Mouse (Mus musculus): Measurements from ENCODE around the gene Gm21762. TPM values are rescaled to one million over a fixed set of nuclear protein-coding genes. Genes with fewer than 3 reads are reported as not detected.
"Not testable (repeated sequence)": the region's sequence is repeated elsewhere in the genome, so short reads cannot be mapped to it uniquely, and the experiment has no call there.

Gene Gm21762
- not detected in 2 replicates for total RNA-seq (2017)

DNA sequence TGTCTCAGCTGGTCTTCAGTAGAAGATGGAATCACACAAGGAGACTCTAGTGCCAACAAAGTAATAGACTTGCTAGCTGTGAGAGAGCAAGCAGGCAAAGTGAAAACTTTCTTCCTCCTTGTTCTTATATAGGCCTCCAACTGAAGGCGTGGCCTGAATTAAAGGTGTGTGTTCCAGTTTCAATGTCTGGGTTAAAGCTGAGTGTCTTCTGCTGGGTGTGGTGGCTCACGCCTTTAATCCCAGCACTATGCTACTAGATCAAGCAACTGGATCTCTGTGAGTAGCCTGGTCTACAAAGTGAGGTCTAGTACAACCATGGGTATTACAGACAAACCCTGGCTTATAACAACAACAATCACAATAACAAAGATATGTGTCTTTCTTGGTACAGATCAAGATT, at the start of gene Gm21762:
Gene Gm21762 (minus strand): TSS at position 101 of the 400 bp plus-strand sequence.
- not testable (repeated sequence) for ATAC-seq (ENCODE audit: extremely low read depth, insufficient number of reproducible peaks, low FRiP score, poor library complexity, severe bottlenecking)

DNA sequence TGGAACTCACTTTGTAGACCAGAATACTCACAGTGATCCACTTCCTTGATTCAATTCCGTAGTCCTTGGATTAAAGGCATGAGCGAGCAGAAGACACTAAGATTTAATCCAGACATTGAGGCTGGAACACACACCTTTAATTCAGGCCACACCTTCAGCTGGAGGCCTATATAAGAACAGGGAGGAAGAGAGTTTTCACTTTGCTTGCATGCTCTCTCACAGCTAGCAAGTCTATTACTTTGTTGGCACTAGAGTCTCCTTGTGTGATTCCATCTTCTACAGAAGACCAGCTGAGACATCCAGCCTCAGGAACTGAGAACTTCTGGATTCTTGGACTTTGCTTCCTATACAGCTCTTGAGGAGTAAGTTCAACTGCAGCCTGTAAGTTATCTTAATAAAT, 47.1 kb upstream of the Gm21762 start, which contains the start of gene AF067061:
Gene AF067061 (plus strand): TSS at position 245 of the 400 bp plus-strand sequence.
- ATAC-seq (ENCODE audit: extremely low read depth, insufficient number of reproducible peaks, low FRiP score, poor library complexity, severe bottlenecking) = not testable (repeated sequence)

DNA sequence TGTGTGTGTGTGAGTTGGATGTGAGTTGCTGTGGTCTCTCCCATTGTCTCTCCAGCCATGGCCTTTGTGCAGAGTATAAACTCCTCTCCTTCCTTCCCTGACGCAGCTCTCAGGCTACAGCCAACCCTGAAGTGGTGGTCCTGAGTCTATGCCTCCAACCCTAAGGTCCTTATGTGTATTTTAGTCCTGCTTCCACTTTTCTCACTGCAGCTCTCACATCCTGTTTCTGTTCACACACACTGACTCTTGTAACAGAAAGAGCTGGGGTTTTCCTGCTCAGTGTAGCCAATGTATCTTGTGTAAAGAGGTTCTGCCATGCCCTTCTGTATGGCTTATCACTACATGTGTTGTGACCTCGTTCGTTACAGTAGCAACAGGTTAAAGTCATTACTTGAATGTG, 44.0 kb upstream of the Gm21762 start:
- ATAC-seq (ENCODE audit: extremely low read depth, insufficient number of reproducible peaks, low FRiP score, poor library complexity, severe bottlenecking) = peak; percentile 51

DNA sequence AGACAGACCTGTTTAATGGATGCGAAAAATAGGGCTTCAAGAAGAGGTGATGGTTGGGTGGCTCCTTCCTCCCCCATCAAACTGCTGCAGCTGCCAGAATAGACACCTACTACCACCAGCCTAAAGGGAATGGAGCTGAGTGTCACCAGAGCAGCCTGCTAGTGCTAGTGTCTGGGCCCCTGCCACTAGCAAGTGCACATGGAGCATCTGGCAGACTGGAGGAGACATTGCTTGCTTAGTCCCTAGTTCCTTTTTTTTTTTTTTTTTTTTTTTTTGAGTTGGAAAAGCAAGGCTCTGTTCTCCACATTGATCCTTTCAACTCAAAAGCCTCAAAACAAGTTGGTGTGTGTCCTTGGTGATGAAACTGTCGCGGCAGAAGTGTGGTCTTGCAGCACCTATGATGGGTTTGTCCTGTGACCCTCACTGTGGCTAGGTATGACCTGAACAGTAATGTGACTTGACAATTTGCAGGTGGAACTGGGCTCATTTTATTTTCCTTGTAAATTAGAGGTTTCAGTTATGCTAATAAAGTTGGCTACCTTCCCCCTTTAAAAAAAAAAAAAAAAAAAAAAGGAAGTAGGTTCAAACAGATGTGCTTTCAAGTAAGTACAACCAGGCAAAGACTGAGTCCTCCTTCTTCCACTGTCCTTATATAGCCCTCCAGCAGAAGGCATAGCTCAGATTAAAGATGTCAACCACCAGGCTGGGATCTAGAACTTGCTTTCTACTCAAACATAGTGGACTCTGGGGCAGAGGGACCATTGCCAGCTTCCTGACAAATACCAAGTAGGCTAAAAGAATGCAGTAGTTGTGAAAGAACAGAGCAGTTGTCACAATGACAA, 43.3 kb upstream of the Gm21762 start:
- ATAC-seq (ENCODE audit: extremely low read depth, insufficient number of reproducible peaks, low FRiP score, poor library complexity, severe bottlenecking) = peak; percentile 53

DNA sequence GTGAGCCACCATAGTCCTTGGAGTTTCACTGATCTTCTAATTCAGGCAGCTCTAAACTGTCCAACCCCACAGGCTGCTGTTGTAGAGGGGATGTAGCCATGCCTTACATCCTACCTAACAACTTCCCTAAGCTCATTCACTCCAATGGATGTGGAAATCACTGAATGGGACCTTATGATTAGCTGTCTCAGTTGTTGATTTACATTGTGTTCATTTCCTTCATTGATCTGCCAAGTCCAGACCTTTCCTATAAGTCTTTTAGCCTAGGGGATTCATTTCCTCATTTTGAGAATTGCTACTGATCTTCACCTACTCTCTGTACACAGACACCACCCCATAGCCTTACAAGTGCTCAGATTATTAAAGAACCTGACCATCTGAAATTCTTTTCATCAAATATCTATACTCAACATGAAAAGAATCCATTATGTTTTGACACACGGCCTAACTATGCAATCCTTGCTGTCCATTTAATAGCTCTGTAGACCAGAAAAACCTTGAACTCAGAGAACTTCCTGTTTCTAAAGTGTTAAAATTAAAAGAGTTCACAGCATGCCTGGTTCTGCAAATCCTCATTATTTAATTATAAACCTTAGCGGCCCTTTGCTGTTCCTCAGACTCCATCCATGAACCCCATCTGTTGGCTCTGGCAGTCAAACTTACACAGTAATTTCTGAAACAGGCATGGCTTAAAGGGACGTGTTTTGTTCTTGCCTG, 35.6 kb upstream of the Gm21762 start:
- not testable (repeated sequence) for ATAC-seq (ENCODE audit: extremely low read depth, insufficient number of reproducible peaks, low FRiP score, poor library complexity, severe bottlenecking)

DNA sequence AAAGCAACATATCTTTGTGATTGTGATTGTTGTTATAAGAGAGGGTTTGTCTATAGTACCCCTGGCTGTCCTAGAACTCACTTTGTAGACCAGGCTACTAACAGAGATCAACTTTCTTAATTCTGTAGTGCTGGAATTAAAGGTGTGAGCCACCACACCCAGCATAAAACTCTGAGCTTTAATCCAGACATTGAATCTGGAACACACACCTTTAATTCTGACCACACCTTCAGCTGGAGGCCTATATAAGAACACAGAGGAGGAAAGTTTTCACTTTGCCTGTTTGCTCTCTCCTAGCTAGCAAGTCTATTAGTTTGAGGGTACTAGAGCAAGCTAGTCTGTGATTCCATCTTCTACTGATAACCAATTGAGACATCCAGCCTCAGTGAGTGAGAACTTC, 23.1 kb upstream of the Gm21762 start, which contains the start of gene Gm21731:
Gene Gm21731 (plus strand): TSS at position 301 of the 400 bp plus-strand sequence.
- ATAC-seq (ENCODE audit: extremely low read depth, insufficient number of reproducible peaks, low FRiP score, poor library complexity, severe bottlenecking) = not testable (repeated sequence)

DNA sequence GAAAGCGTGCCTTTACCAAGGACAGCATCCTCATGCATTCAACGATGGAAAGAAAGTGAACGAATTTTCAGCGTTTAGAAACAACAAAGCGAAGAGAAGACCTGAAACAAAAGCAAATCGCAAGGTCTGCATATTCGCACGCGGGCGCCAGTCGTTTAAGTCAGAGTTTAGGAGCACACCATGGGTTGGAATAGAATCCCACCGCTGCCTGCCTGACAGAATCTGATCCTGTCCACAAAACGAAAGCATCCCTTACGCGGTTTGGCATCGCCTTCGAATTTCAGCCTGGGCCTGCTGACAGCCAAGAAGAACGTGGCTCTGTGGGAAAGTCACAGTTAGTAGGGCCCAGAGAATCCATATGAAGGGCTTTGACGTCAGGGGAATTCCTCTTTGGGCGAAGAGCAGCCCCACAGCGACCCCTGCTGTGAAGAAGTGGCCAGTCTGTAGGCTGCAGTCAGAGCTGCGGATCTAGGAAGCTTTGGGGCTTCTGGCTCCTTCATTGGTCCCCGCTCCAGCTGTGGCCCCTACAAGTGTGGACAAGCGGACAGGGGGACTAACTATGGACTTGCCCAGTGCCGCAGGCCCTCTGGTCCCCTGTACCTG, 16.8 kb upstream of the Gm21762 start:
- peak; percentile 39; the same call in 1 of the 2 replicates for ATAC-seq (ENCODE audit: extremely low read depth, insufficient number of reproducible peaks, low FRiP score, poor library complexity, severe bottlenecking)

DNA sequence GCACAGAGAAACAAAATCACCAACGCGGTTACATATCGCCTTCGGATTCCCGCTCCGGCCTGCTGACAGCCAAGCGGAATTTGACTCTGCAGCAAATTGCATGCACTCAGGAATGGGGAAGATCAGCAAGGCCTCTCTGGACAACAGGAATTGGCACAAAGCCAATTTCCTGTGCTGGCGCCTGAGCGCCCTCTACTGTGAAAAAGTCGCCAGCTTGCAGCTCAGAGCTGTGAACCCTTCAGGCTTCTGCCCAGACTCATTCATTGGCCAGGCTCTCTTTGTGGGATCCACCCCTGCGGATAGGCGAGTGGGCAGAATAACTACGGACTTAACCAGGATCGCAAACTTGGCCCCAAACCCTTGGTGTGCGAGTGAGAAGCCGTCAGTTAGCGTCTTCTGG, 16.1 kb upstream of the Gm21762 start:
- ATAC-seq (ENCODE audit: extremely low read depth, insufficient number of reproducible peaks, low FRiP score, poor library complexity, severe bottlenecking) = 0 out of 2 replicates have a peak, but pooled peaks have one; percentile 36

DNA sequence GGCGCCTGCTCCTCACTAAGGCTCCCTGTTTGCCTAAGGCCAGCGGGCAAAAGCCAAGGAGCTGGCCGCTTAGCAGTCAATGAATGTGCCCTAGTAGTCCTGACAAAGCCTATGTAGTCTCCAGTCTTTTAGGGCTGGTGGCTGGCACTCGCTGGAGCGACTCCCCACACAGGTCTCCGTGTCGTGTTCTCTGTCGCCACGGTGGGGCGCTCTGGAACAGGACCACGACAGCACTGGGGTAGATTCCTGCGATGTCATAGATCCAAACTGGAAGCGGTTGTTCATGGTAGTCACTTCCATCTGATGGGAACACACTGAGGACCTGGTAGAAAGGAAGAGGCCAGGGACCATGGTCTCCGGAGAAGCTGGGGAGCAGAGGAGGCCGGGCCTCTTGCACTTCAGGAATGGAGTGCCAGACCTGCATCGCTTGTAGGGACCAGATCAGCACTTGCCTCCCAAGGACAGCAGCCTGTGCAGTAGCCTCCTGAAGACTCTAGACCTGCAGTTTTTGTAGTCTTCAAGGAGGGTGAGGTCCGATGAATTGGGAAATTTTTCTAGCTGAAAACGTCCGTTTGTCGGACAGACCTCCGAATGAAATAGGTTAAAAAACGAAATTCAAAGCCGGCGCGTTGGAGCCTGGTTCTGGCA, 7.4 kb upstream of the Gm21762 start:
- ATAC-seq (ENCODE audit: extremely low read depth, insufficient number of reproducible peaks, low FRiP score, poor library complexity, severe bottlenecking) = peak; percentile 16; the same call in 1 of the 2 replicates

DNA sequence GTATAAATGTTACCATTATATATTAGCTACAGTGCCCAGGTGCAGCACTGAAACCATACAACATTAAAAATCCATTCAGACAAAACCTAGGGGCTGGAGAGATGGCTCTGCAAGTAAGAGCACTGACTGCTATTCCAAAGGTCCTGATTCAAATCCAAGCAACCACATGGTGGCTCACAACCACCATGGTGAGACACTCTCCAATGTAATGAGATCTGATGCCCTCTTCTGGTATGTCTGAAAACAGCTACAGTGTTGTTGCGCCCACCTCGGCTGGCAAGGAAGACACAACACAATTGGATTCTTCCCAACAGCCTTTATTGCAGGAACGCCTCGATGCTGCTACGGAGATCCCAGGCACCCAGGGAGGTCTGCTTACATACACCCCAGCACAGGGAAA, 5.2 kb upstream of the Gm21762 start:
- ATAC-seq (ENCODE audit: extremely low read depth, insufficient number of reproducible peaks, low FRiP score, poor library complexity, severe bottlenecking) = 0 out of 2 replicates have a peak, but pooled peaks have one; percentile 30

DNA sequence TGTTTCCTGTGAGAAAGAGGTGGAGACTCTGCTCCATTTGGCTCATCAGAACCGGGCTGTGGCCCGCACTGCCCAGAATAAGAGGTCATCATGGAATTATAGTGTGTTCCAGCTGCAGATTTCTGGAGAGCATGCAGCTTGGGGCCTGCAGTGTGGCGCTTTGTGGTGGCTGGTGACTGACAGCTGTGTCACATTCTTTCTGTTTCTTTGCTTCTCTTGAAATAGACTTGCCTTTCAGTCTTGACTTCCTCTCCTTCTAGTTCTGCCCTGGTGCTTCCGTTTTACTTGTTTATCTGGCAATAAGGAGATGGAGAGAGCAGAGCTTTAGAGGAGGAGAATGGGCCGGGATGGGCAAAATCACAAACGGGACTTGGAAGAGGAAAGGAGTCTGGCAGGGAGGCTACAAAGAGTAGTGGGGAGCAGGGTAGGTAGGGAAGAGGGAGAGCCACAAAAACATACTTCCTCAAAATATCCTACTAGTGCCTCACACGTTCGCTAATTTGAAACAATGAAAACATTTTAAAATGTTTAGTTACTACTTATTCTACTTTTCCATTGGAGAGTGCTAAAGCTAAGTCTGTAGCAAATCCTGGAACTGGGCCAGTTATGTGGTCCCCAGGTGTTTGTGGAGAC, 19.4 kb downstream of the Gm21762 start:
- peak; percentile 35 for ATAC-seq (ENCODE audit: extremely low read depth, insufficient number of reproducible peaks, low FRiP score, poor library complexity, severe bottlenecking)

DNA sequence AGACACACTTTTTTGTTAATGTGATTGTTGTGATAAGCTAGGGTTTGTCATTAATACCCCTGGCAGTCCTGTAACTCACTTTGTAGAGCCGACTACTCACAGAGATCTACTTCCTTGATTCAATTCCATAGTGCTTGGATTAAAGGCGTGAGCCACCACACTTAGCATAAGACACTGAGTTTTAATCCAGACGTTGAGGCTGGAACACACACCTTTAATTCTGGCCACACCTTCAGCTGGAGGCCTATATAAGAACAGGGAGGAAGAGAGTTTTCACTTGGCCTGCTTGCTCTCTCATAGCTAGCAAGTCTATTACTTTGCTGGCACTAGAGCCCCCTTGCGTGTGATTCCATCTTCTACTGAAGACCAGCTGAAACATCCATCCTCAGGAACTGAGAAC, 43.6 kb downstream of the Gm21762 start, which contains the start of gene Gm21818:
Gene Gm21818 (plus strand): TSS at position 301 of the 400 bp plus-strand sequence.
- ATAC-seq (ENCODE audit: extremely low read depth, insufficient number of reproducible peaks, low FRiP score, poor library complexity, severe bottlenecking) = not testable (repeated sequence)

DNA sequence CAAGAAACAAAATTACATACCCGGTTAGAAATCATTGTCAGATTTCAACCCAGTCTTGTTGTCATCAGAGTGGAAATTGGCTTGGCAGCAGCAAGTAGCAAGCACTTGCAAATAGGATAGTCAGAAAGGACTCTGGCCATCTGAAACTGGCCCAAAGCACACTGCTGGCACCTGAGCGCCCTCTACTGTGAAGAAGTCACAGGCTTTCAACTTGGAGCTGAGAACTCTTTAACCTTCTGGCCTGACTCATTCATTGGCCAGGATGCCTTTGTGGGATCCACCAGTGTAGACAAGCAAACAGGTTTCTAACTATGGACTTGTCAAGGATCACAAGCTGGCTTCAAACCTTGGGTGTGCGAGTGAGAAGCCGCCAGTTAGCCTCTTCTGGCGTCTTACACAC, 47.4 kb downstream of the Gm21762 start:
- ATAC-seq (ENCODE audit: extremely low read depth, insufficient number of reproducible peaks, low FRiP score, poor library complexity, severe bottlenecking) = peak; percentile 46; the same call in 1 of the 2 replicates

Other genes with a start within 250 kb of the Gm21762 start
- not detected in 2 replicates for gene Gm36079, start 188.9 kb downstream of the Gm21762 start, total RNA-seq (2017)
- gene Gm21188, start 163.8 kb downstream of the Gm21762 start, total RNA-seq (2017) = 10.2 and 18.7 TPM in 2 replicates
- not detected in 2 replicates for gene Gm20767, start 75.7 kb downstream of the Gm21762 start, total RNA-seq (2017)
- not detected in 2 replicates for gene Gm21818, start 43.5 kb downstream of the Gm21762 start, total RNA-seq (2017)
- not detected in 2 replicates for gene Gm21731, start 23.2 kb upstream of the Gm21762 start, total RNA-seq (2017)
- 0.93 TPM in 1 of 2 replicates, not detected in the other for gene AF067061, start 47.2 kb upstream of the Gm21762 start, total RNA-seq (2017)
- gene BC147527, start 84.4 kb upstream of the Gm21762 start, total RNA-seq (2017) = 11.7 and 20.7 TPM in 2 replicates
- not detected in 2 replicates for gene Tcstv3, start 100.9 kb upstream of the Gm21762 start, total RNA-seq (2017)

Data from neutrophil, adult 5-6 weeks (primary cell).